Mouse (Mus musculus): ENCODE results near the gene Stfa3. TPM values are rescaled to one million over a fixed set of nuclear protein-coding genes. Genes with fewer than 3 reads are reported as not detected.
"Not testable (repeated sequence)": the region's sequence is repeated elsewhere in the genome, so short reads cannot be mapped to it uniquely, and the experiment has no call there.

The Stfa3 gene
- total RNA-seq (2021) = not detected
- long read RNA-seq, experiment 1 = 0 reads
- long read RNA-seq, experiment 2 = 0 reads

GRCm38 (mm10) chr16:36455342-36455802, at the start of gene Stfa3:
Stfa3 (minus strand) TSS chr16:36455392.
- DNase-seq = no peak

DNA sequence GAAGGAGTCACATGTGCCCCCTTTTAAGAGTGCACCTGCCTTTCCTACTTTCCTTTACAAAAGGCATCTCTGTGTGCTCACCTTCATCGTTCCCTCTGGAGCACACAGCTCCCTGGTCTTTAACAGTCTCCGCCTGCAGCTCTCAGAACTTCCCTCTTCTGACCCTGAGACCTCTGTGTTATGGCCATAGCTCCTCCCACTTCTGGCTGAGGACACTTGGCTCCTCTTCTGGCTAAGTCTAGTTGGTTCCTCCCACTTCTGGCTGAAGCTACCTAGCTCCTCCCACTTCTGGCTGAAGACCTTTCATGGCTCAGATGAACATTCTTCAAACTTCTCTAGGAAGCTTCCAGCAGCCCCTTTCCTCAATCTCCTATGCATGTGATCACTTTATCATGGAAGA, 47.1 kb upstream of the Stfa3 start:
- DNase-seq = peak; percentile 11 to 13

- DNase-seq = no peak
Observed at GRCm38 (mm10) chr16:36492420-36492819, 37.2 kb upstream of the Stfa3 start.

GRCm38 (mm10) chr16:36476866-36477265, 21.7 kb upstream of the Stfa3 start:
- DNase-seq = peak in 1 of 2 experiments; percentile 12

DNA sequence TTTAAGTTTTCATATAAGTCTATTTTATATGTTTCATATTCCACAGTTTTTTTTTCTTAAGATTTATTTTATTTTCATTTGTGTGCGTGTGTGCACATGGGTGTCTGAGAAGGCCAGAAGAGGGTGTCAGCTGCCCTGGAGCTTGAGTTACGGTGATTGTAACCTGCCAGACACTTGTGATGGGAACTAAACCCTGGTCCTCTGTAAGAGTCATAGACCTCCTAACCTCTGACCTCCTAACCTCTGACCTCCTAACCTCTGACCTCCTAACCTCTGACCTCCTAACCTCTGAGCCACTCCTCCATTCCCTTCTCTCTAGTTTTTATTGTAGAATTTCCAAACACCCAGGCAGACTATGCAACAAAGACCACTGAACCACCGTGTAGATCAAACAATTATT, 20.3 kb upstream of the Stfa3 start:
- DNase-seq = no peak

DNA sequence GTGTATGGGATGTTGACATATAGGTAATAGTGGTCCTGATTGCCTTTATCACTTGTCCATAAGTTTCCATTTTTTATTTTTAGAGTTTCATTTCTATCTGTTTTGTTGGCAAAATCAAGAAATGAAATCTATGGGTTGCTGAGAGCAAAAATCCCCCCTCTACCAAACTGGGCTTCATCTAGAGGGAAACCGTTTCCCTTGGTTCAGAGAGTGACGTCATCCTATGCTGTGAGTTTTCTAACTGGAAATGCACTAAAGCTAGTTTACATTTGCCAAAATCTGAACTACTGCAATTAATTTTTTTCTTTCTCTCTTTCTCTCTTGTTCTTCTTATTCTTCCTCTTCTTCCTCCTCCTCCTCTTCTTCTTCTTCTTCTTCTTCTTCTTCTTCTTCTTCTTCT, 19.7 kb upstream of the Stfa3 start:
- DNase-seq = no peak

DNA sequence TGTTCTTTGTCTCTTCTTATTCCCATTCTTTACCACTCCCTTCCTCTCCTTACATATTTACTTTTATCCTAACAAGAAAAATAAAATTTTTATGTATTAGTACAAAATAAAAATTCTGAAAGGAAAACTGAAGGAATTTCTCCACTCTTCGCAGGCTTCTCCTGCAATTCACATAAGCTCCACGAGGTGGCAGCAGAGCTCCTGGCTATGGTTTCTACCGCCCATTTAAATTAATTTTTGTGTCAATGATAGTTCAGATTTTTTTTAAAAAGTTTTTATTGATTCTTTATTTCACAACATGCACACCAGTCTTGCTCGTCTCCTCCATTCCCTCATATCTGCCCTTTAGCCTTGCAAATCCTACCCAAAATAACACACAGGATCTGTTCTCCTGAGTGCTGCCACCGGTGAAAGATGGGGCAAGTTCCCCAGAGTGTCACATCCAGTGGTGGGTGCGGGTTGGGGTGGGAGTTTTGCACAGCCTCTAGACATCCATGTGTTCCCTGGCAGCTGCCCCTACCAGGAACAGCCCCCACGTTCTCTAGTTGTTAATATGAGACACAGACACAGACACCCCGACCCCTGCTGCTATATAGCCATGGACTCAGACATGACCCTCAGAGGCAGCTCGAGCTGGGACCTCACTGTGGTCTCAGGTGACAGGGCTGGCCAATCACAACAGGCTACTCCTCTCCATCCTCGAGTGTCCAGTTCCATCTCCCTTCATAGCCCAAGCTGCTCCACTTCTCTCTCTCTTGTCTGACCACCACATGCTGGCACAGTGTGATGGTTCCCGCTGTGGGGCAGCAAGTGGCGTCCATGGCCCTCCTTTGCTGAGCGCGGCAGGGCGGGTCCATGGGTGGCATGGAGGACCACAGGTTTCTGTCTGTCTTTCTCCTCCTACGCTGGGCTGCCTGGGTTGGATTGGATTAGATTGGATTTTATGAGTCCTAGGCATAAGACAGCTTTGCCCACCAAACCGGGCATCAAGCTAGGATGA, 18.3 kb upstream of the Stfa3 start:
- DNase-seq = peak in 1 of 2 experiments; percentile 70

GRCm38 (mm10) chr16:36471066-36471633, 16.0 kb upstream of the Stfa3 start:
- no peak for DNase-seq

DNA sequence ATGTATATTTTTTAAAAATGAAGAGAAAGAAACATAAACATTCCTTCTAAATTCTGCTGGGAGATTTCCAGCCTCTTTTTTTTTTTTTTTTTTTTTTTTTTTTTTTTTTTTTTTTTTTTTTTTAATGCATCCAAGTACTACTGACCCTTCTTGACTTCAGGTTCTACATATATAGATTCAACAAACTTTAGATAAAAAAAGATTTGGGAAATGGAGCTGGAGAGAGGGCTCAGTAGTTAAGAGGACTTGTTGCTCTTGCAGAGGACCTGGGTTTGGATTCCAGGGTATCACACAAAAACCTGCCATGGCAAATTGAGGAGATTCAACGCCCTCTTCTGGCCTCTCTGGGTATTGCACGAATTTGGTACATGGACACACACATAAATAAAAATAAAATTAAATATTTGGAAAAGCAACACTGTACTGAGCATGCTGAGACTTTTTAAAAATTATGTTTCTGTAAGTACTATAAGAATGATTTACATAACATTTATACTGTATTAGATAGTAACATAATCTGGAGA, 14.8 kb upstream of the Stfa3 start:
- peak in 1 of 2 experiments; percentile 29 for DNase-seq

- DNase-seq = no peak
Observed at GRCm38 (mm10) chr16:36469367-36469766, 14.2 kb upstream of the Stfa3 start.

DNA sequence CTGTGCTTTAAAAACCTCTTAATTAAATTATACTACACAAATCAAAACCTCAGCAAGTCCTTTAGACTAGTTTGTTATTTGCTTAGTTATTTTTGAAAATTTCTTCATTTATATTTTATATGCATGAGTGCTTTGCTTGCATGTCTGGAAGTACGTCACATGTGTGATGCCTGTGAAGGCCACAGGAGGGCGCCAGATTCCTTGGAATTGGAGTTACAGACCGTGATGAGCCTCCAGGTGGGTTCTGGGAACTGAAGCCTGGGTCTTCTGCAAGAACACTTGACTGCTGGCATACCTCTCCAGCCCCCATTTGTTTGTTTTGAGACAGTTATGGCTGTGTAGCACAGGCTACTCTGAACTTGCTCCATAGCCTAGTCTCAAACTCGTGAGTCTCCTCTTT, 13.7 kb upstream of the Stfa3 start:
- peak in 1 of 2 experiments; percentile 9 for DNase-seq

GRCm38 (mm10) chr16:36467936-36468335, 12.7 kb upstream of the Stfa3 start:
- no peak for DNase-seq

DNA sequence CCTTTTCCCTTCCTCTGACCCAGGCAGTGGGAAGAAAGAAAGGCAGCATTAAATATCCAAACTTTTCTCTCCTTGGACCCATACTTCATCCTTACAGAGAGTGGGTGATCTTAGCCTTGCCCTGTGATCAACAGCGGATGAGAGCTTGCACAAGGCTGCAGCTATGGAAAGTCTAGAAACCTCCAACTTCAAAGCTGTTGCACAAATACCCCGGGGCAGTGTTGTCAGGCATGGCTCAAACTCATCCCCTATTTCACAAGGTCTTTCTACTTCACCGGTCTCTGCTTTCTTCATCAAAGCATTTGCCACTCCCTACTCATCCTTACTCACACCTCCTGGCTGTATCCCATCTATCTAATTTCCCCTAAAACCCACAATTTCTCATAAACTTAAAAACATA, 10.2 kb upstream of the Stfa3 start:
- no peak for DNase-seq

- no peak for DNase-seq
Observed at GRCm38 (mm10) chr16:36464076-36464475, 8.9 kb upstream of the Stfa3 start.

DNA sequence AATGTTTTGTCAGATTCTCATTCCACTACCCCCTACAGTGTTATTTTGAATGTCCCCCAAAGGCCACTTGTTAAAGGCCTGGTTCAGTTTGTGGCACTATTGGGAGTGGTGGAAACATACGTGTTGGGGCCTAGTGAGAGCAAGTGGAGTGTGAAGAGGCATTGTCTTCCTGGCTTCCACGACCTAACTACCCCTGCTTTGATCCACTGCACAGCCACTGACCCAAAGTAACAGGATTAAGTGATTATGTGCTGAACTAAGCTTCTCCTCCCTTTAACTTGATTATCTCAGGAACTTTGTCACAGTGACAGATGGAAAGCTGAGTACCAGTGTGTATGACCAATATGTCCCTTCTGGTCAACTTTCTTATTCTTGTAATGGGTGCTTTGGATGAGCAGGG, 5.2 kb upstream of the Stfa3 start:
- no peak for DNase-seq

DNA sequence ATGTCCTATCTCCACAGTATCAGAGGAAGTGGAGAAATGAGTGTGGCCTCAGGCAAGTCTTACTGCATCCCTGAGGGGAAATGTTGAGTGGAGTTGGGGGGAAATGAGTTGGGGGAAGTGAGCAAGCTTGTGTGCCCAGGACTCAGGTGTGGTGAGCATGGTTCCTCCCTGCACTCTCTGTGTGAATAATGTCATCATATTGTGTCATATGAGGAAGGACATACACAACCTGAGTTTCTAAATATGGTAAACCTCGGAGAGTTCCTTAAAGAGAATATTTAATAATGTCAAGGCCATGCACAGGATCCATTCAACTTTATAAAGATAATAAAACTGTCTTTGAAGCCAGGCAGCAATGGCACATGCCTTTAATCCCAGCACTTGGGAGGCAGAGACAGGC, 34.2 kb downstream of the Stfa3 start:
- not testable (repeated sequence) for DNase-seq

- no peak for DNase-seq
Observed at GRCm38 (mm10) chr16:36408357-36408756, 46.8 kb downstream of the Stfa3 start, which contains the start of gene Stfa2. Stfa2 (minus strand) TSS chr16:36408457.

Other genes starting within 250 kb of the Stfa3 start
- not detected for gene Gm5416, start 245.0 kb downstream of the Stfa3 start, total RNA-seq (2021)
- not detected for gene 2010005H15Rik, start 233.9 kb downstream of the Stfa3 start, total RNA-seq (2021)
- gene Stfa1, start 178.4 kb downstream of the Stfa3 start, total RNA-seq (2021) = not detected
- gene BC117090, start 121.1 kb downstream of the Stfa3 start, total RNA-seq (2021) = not detected
- not detected for gene BC100530, start 87.6 kb downstream of the Stfa3 start, total RNA-seq (2021)
- gene Stfa2, start 46.9 kb downstream of the Stfa3 start, total RNA-seq (2021) = not detected
- gene Casr, start 106.7 kb upstream of the Stfa3 start, total RNA-seq (2021) = not detected
- gene Cd86, start 210.7 kb upstream of the Stfa3 start, total RNA-seq (2021) = 1 to 10 TPM in 1 of 2 experiments, under 1 TPM in 1; 0.87 to 1.8 TPM
- gene Ildr1, start 238.6 kb upstream of the Stfa3 start, total RNA-seq (2021) = under 1 TPM in 1 of 2 experiments, not detected in 1; 0.44 TPM